Mouse (Mus musculus) spleen, postnatal 14 days (tissue): ENCODE measurements around the gene Slc25a19.

Experiments used
- DNase-seq, 2 experiments: peaks; one replicate each; pipeline ENCODE4 v3.0.0; 2021 to 2022; ENCODE audit warnings: low spot score in 2 of 2

Slc25a19 gene

GRCm38 (mm10) chr11:115640978-115641663 lies 13.0 kb upstream of the Slc25a19 start:
- peak; percentile 28 to 50 for DNase-seq

- no peak for DNase-seq
These were observed 12.3 kb upstream of the Slc25a19 start for GRCm38 (mm10) chr11:115640311-115640828.

- no peak for DNase-seq
These were observed 11.4 kb upstream of the Slc25a19 start for GRCm38 (mm10) chr11:115639540-115639939.

GRCm38 (mm10) chr11:115638498-115639409 lies 10.7 kb upstream of the Slc25a19 start:
- DNase-seq, result no peak

GRCm38 (mm10) chr11:115636960-115637359 lies 8.9 kb upstream of the Slc25a19 start:
- DNase-seq, result no peak

GRCm38 (mm10) chr11:115635484-115635883 lies 7.4 kb upstream of the Slc25a19 start:
- no peak for DNase-seq

GRCm38 (mm10) chr11:115635041-115635440 lies 6.9 kb upstream of the Slc25a19 start:
- DNase-seq, result no peak

GRCm38 (mm10) chr11:115634109-115634508 lies 6.0 kb upstream of the Slc25a19 start:
- no peak for DNase-seq

GRCm38 (mm10) chr11:115632862-115633261 lies 4.8 kb upstream of the Slc25a19 start:
- DNase-seq, result no peak

- no peak for DNase-seq
These were observed 4.2 kb upstream of the Slc25a19 start for GRCm38 (mm10) chr11:115632247-115632646.

GRCm38 (mm10) chr11:115631505-115631890 lies 3.4 kb upstream of the Slc25a19 start:
- DNase-seq, result peak in 1 of 2 experiments; percentile 28

- DNase-seq, result peak; percentile 56 to 72
These were observed 2.7 kb upstream of the Slc25a19 start for GRCm38 (mm10) chr11:115630532-115631504.

- DNase-seq, result no peak
These were observed 1.8 kb upstream of the Slc25a19 start for GRCm38 (mm10) chr11:115629734-115630531.

GRCm38 (mm10) chr11:115628465-115629101 lies 488 bp upstream of the Slc25a19 start:
- no peak for DNase-seq

- DNase-seq, result no peak
These were observed 1.1 kb downstream of the Slc25a19 start for GRCm38 (mm10) chr11:115626824-115627616.

- DNase-seq, result no peak
These were observed 2.2 kb downstream of the Slc25a19 start for GRCm38 (mm10) chr11:115625877-115626276.

- DNase-seq, result no peak
These were observed 4.5 kb downstream of the Slc25a19 start for GRCm38 (mm10) chr11:115623487-115624070.

GRCm38 (mm10) chr11:115619949-115620348 lies 8.1 kb downstream of the Slc25a19 start:
- no peak for DNase-seq
